Mouse (Mus musculus) retina, embryonic 14.5 days (tissue): ENCODE results near the gene Rflna.

Experiments used
- DNase-seq: peaks from one replicate; pipeline ENCODE4 v3.0.0-alpha.2; 2015; ENCODE audit warnings: low spot score

Rflna gene

GRCm38 (mm10) chr5:125052603-125053488, 49.8 kb downstream of the Rflna start:
- no peak for DNase-seq

GRCm38 (mm10) chr5:125053661-125054060, 50.6 kb downstream of the Rflna start:
- no peak for DNase-seq

- no peak for DNase-seq
Measured at GRCm38 (mm10) chr5:125055901-125056300, 52.9 kb downstream of the Rflna start.

GRCm38 (mm10) chr5:125056331-125056695, 53.3 kb downstream of the Rflna start:
- peak; percentile 48 for DNase-seq

- peak; percentile 54 for DNase-seq
Measured at GRCm38 (mm10) chr5:125056696-125057554, 53.9 kb downstream of the Rflna start.

- DNase-seq = peak; percentile 46
Measured at GRCm38 (mm10) chr5:125057555-125058266, 54.7 kb downstream of the Rflna start.

GRCm38 (mm10) chr5:125058267-125058668, 55.2 kb downstream of the Rflna start:
- DNase-seq = peak; percentile 52
